Mouse (Mus musculus) kidney, adult 9 months (tissue): ENCODE results near the gene Lars2.
"Not testable (repeated sequence)": the region's sequence is repeated elsewhere in the genome, so short reads cannot be mapped to it uniquely, and the experiment has no call there.

Experiments used
- DNase-seq: peaks from one replicate; pipeline ENCODE4 v3.0.0; 2022

Lars2 gene

GRCm38 (mm10) chr9:123366708-123367385 lies at the start of gene Lars2:
Gene Lars2 (plus strand): TSS chr9:123366927.
- DNase-seq = peak; percentile 96

DNA sequence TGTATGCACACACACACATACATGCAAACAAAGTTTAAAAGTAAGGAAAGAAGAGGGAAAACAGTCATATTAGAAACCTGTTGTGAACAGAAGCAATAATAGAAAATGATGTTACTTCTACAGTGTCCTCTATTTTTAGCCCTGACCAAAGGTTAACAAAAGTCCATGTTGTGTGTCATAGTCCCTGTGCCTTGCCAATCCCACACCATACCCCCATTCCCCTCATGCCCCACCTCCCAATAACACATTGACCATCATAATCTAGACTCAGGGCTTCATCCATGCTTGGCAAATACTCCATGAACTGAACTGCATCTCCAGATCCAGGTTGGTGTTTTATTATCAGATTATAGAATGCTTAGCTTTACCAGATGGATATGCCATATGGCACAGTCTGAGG lies 40.6 kb upstream of the Lars2 start:
- peak; percentile 59 for DNase-seq

- DNase-seq = peak; percentile 64
These were observed 38.4 kb upstream of the Lars2 start for GRCm38 (mm10) chr9:123328336-123328735.

- DNase-seq = peak; percentile 84
These were observed 36.9 kb upstream of the Lars2 start for GRCm38 (mm10) chr9:123329831-123330230.

- DNase-seq = not testable (repeated sequence)
These were observed 36.5 kb upstream of the Lars2 start for GRCm38 (mm10) chr9:123330271-123330670.

DNA sequence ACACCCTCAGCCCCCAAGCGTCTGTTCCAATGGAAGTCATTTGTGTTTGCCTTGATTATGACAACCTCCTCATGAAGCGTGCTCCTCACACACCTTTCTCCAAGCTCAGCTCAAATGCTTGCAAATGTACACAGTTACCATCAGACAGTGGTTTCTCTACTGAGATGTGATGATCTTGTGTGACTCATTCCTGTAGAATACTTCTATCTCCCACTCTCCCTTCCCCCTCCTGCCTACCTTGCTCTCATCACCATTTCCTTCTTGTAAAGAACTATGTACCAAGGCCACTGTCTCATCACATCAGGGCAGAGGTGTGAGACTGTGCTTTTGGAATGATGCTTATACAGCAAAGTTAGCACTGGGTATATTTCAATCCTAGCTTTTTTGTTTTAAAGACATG lies 33.2 kb upstream of the Lars2 start:
- DNase-seq = no peak

DNA sequence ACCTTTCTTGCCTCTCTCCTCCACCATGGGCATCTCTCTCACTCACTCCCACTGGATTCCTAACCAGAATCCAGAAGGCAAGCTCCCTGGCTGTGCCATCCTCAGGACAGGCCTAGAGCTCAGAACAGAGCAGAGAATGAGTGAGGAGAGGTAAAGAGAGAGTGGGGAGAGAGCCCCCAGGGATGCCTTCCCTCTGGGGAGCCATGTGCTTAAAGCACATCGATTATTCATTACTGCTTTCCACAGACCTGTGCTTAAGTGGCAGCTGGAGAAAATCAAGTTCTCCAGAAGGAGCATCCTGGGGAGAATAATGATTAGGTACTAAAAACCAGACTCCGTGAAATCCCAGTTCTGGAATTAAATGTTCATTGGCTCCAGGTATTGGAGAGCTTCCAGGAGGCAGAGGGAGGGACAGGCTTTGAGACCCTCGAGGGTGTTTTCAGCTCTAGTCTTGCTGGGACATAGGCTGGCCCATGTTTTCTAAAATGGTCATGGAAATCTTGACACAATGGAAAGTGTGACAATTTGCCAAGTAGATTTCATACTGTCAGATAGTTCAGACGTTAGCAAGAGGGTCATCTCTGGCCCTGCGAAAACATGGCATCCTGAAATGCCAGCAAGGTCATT lies 31.6 kb upstream of the Lars2 start:
- peak; percentile 25 for DNase-seq

DNA sequence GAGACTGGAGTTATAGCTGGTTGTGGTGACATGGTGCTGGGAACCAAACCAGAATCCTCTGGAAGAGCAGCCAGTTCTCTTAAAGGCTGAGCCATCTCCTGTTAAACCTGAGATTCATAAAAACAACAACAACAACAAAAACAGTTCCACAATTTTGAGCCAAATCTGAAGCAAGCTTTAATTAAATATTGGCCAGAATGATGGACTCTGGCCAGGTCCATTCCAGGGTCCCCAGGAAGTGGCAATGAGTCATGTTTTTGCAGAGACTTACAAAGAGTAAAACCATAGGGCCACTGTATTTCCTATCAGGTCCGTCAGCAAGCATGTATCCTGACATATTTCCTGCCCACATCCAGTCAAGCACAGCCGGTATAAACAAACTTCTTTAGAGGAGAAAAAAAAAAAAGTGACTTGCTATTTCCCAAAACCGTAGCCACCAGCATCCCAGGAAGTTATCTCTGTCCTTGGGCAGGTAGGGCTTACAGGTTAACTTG lies 27.0 kb upstream of the Lars2 start:
- peak; percentile 72 for DNase-seq

GRCm38 (mm10) chr9:123341256-123341655 lies 25.5 kb upstream of the Lars2 start:
- DNase-seq = no peak

DNA sequence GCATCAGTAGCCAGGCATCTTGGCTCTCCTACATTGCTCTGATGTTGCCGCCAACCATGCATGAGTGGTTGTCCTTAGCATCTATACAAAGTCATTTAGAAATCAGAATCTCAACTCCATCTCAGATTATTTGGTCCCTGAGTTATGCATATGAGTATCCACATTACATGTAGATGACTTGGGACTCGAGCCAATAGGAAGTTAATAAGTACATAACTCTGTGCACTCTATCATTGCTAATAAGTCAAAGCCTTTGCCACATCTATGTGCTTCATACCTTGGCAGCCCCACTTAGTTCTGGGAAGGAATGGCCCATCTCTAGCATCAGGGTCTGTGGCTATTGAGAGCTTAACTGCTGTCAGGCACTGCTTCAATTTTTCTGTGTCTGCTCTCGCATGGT lies 23.7 kb upstream of the Lars2 start:
- peak; percentile 52 for DNase-seq

- DNase-seq = peak; percentile 29
These were observed 17.4 kb upstream of the Lars2 start for GRCm38 (mm10) chr9:123349286-123349685.

GRCm38 (mm10) chr9:123359981-123360380 lies 6.7 kb upstream of the Lars2 start:
- no peak for DNase-seq

DNA sequence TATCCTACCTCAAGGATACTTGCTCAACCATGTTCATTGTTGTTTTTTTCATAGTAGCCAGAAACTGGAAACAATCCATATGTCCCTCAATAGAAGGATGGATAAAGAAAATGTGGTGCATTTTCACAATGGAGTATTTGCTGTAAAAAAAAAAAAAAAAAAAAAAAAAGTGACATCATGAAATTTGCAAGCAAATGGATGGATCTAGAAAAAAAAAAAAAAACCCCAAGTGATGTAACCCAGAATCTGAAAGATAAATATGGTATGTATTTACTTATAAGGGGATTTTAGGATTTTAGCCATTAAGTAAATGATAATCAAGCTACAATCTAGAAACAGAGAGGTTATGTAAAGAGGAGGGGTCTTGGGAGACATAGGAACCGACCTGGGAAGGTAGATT lies 1.4 kb upstream of the Lars2 start:
- DNase-seq = no peak

GRCm38 (mm10) chr9:123365942-123366707 lies 602 bp upstream of the Lars2 start:
- no peak for DNase-seq

GRCm38 (mm10) chr9:123367636-123368035 lies 909 bp downstream of the Lars2 start:
- DNase-seq = no peak

GRCm38 (mm10) chr9:123382399-123382798 lies 15.7 kb downstream of the Lars2 start:
- DNase-seq = no peak

GRCm38 (mm10) chr9:123384696-123385095 lies 18.0 kb downstream of the Lars2 start:
- DNase-seq = no peak

- no peak for DNase-seq
These were observed 18.8 kb downstream of the Lars2 start for GRCm38 (mm10) chr9:123385352-123386198.

DNA sequence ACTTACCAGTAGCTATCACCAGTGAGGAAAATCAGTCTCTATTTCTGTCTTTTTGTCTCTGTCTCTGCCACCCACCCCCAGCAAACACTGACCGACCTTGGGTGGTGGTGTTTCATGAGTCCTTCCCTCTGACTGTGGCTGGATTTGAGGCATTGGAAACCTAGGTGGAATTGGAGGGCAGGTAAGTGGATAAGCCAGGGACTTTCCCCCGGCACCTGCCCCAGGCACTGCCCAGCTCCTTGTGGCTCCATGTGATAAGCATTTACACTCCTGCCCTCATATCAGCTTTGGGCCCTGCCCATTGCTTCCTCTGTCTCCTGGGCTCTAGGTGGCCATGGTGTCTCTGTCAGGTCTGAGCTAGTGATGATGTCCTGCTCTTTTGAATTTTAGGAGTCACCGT lies 19.6 kb downstream of the Lars2 start:
- no peak for DNase-seq

DNA sequence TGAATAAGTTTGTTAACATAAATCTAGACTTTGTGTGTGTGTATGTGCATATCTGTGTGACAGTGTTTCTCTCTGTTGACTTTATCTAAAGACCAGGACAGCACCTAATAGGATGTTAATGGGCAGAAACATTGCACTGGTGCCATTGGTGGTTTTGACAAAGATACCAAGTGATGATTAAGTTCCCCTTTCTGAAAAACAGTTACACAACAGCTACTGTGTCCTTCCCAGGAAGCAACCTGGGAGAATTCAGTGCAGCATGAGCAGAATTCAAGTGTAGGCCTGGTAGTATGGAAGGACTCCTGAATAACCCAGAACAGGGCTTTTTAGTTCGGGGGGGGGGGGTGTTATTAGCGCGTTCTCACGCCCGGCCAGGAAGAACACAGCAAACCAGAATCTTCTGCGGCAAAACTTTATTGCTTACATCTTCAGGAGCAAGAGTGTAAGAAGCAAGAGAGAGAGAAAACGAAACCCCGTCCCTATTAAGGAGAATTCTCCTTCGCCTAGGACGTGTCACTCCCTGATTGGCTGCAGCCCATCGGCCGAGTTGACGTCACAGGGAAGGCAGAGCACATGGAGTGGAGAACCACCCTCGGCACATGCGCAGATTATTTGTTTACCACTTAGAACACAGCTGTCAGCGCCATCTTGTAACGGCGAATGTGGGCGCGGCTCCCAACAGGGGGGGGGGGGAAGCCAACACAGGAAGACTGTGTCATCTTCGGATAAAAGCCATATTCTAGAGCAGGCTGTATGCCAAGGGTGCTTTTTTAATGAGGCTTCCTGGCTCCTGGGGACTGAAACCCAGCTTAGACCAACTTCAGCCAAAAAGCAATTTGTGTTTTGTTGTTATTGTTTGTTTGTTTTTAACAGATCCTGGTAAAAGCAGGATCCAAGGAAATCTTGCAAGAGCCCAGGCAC lies 21.6 kb downstream of the Lars2 start:
- not testable (repeated sequence) for DNase-seq

DNA sequence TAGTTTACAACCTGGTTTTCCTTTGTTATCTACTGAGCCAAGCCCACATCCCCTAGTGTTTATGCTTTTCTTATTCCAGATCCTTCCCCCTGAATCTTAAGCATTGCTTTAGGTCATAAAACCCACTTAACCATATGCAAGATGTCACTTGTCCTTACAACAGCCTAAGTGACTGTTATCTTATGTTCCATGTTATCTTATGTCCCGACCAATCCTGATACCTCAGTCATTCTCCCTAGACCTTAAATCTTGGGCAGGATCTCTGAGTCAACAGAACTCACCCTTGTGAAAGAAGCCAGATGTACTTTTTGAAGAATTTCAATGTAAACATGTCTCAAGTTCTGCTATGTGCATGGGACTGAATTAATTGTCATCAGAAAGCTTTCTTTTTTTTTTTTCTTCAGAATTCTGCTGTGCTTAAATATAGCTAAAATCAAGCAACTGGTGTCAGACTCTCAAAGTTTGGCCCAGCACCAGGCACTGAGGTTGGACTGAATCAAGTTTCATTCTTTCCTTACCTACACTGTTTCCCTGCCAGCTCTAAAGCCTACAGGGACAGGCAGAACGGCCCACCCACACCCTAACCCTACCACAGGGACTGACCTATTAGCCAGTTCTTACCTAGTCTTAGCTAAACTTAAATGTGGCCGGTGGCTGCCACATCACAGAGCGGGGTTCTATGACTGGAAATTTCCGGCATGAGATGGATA lies 24.6 kb downstream of the Lars2 start:
- no peak for DNase-seq
